Mouse (Mus musculus) kidney, embryonic 15.5 days (tissue): ENCODE measurements around the gene Leng9. TPM values are rescaled to one million over a fixed set of nuclear protein-coding genes. Genes with fewer than 3 reads are reported as not detected.

Source experiments
- ATAC-seq: fragments of 200-750 bp; cut with Nextera tagmentation; replicated peaks from 2 replicates; pipeline ENCODE4 v1.8.0; 2017; ENCODE audit warnings: moderate TSS enrichment; ENCODE audit not compliant: low FRiP score
- H3K27ac ChIP-seq: fragments of 300-500 bp; sonication (generic); 2 replicates; pipeline ENCODE4 v1.5.1; 2015; ENCODE audit warnings: mild to moderate bottlenecking, inconsistent platforms
- H3K27me3 ChIP-seq: fragments of 300-500 bp; sonication (generic); 2 replicates; pipeline ENCODE4 v1.6.1; 2015; ENCODE audit warnings: inconsistent platforms
- H3K36me3 ChIP-seq: fragments of 300-500 bp; sonication (generic); 2 replicates; pipeline ENCODE4 v1.6.1; 2015; ENCODE audit warnings: inconsistent platforms
- H3K4me1 ChIP-seq: fragments of 300-500 bp; sonication (generic); 2 replicates; pipeline ENCODE4 v1.6.1; 2015; ENCODE audit warnings: inconsistent platforms
- H3K4me2 ChIP-seq: fragments of 300-500 bp; sonication (generic); 2 replicates; pipeline ENCODE4 v1.6.1; 2015; ENCODE audit warnings: moderate library complexity, mild to moderate bottlenecking, inconsistent platforms
- H3K4me3 ChIP-seq: fragments of 300-500 bp; sonication (generic); replicated peaks from 2 replicates; pipeline ENCODE4 v1.5.1; 2015; ENCODE audit warnings: mild to moderate bottlenecking, inconsistent platforms
- H3K9ac ChIP-seq: fragments of 300-500 bp; sonication (generic); 2 replicates; pipeline ENCODE4 v1.6.1; 2015; ENCODE audit warnings: mild to moderate bottlenecking, inconsistent platforms
- H3K9me3 ChIP-seq: fragments of 300-500 bp; sonication (generic); replicated peaks from 2 replicates; pipeline ENCODE4 v1.6.1; 2016; ENCODE audit warnings: inconsistent platforms
- WGBS: fragments of 180-500 bp; shearing (Covaris S2); methylation state at CpG from one replicate; pipeline ENCODE4 v1.1.7; 2015; ENCODE audit warnings: mixed read lengths; 5-methylcytosine and 5-hydroxymethylcytosine counted together
- polyA plus RNA-seq: library from polyadenylated mRNA; unstranded; fragments of >200 nt; fragmentation: Nextera tagmentation; extraction: Ambion mirVana; gene quantifications from 2 replicates; pipeline ENCODE4 v1.2.1, GENCODE M21; 2015

Leng9 gene
- polyA plus RNA-seq, 1 experiment from 2014 or later: 3.5 TPM

DNA sequence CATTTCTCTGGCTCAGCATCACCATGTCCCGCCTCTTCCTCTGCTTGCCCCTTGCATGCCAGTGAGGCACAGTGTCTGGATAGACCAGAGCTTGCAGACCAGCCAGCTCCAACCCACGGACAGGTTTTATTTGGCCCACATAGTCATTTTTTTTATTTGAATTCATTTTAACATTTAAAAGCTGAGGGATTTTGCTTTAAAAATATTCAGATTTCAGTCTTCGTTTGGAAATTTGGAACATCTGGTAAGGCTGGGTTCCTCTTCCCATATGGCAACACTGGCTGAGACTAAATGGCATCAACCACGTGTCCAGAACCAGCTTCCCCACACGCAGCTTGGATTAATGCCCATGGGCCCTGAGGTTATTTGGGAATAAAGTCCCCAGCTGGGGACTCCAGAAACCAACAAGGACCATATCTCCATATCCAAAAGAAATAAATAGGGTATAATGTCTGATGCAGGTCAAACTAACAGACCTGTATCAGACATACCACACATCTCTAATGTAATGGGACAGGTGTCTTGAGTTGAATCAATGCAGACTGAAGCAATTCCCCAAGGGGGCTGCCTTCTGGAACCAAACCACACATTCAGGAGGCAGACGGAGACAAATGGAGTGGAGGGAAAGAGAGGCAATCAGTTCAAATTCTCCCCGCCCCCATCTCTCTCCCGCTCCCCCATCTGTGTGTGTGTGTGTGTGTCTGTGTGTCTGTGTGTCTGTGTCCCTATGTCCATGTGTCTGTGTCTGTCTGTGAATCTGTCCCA lies 32.9 kb downstream of the Leng9 start:
- H3K4me1 ChIP-seq: peaks cover 13% of the 10 kb centered on the region
- H3K36me3 ChIP-seq: no peaks in the 10 kb centered on the region
- ATAC-seq: no peak
- no peak overlapping the region for H3K9ac ChIP-seq
- no peak overlapping the region for H3K4me3 ChIP-seq
- H3K4me2 ChIP-seq: no peak overlapping the region
- no peak overlapping the region for H3K27ac ChIP-seq
- WGBS: 71% methylated on average over 8 of the region's 8 CpGs
- no peaks in the 10 kb centered on the region for H3K9me3 ChIP-seq
- peaks cover 40% of the 10 kb centered on the region for H3K27me3 ChIP-seq

GRCm38 (mm10) chr7:4111766-4112165 lies 38.4 kb downstream of the Leng9 start:
- WGBS: 58% methylated on average over 3 of the region's 3 CpGs
- ATAC-seq: no peak

GRCm38 (mm10) chr7:4103411-4103810 lies 46.8 kb downstream of the Leng9 start:
- no peaks in the 10 kb centered on the region for H3K4me1 ChIP-seq
- H3K9ac ChIP-seq: no peak overlapping the region
- 21% methylated on average over 4 of the region's 4 CpGs for WGBS
- H3K36me3 ChIP-seq: no peaks in the 10 kb centered on the region
- H3K27ac ChIP-seq: no peak overlapping the region
- no peak overlapping the region for H3K4me3 ChIP-seq
- ATAC-seq: no peak
- H3K9me3 ChIP-seq: no peaks in the 10 kb centered on the region
- no peak overlapping the region for H3K4me2 ChIP-seq
- peaks cover 2% of the 10 kb centered on the region; the same call in 1 of the 2 replicates for H3K27me3 ChIP-seq

More at GRCm38 (mm10) chr7:4111766-4112165, 38.4 kb downstream of the Leng9 start:
- Histone ChIP-seq H3K9ac (no peak overlapping the region), H3K27ac (no peak overlapping the region), H3K4me1 (no peaks in the 10 kb centered on the region), H3K4me2 (no peak overlapping the region), H3K9me3 (no peaks in the 10 kb centered on the region), H3K4me3 (no peak overlapping the region), H3K36me3 (no peaks in the 10 kb centered on the region), H3K27me3 (0 out of 2 replicates have a peak, but pooled peaks cover 3% of the 10 kb centered on the region)

GRCm38 (mm10) chr7:4101144-4101543 lies 49.0 kb downstream of the Leng9 start:
- Histone ChIP-seq H3K9me3 (no peaks in the 10 kb centered on the region), H3K4me2 (no peak overlapping the region), H3K4me1 (no peaks in the 10 kb centered on the region), H3K4me3 (no peak overlapping the region), H3K27me3 (peaks cover 2% of the 10 kb centered on the region; the same call in 1 of the 2 replicates), H3K36me3 (no peaks in the 10 kb centered on the region), H3K9ac (no peak overlapping the region), H3K27ac (no peak overlapping the region)
- no peak for ATAC-seq
- WGBS: 75% methylated on average over 5 of the region's 5 CpGs

DNA sequence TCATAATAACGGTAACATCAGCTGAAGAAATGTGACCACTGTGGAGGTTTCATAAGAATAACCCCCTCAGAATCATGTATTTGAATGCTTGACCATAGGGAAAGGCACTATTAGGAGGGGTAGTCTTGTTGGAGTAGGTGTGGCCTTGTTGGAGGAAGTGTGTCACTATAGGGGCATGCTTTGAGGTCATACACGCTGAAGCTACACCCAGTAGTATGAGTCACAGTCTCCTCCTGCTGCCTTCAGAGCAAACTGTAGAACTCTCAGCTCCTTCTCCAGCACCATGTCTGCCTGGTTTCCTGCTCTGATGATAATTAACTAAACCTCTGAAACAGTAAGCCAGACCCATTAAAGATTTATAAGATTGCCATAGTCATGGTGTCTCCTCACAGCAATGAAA lies 51.3 kb downstream of the Leng9 start:
- Histone ChIP-seq H3K27ac (no peak overlapping the region), H3K27me3 (0 out of 2 replicates have a peak, but pooled peaks cover 2% of the 10 kb centered on the region), H3K4me2 (no peak overlapping the region)

GRCm38 (mm10) chr7:4098301-4098700 lies 51.9 kb downstream of the Leng9 start:
- no peak for ATAC-seq
- 81% methylated on average over 2 of the region's 2 CpGs for WGBS
- no peak overlapping the region for H3K4me2 ChIP-seq
- H3K9me3 ChIP-seq: no peaks in the 10 kb centered on the region
- H3K36me3 ChIP-seq: no peaks in the 10 kb centered on the region
- H3K9ac ChIP-seq: no peak overlapping the region
- 0 out of 2 replicates have a peak, but pooled peaks cover 2% of the 10 kb centered on the region for H3K27me3 ChIP-seq
- H3K27ac ChIP-seq: no peak overlapping the region
- no peaks in the 10 kb centered on the region for H3K4me1 ChIP-seq
- H3K4me3 ChIP-seq: no peak overlapping the region

More for the DNA sequence above, 51.3 kb downstream of the Leng9 start:
- no peak for ATAC-seq
- Histone ChIP-seq H3K9ac (no peak overlapping the region), H3K4me3 (no peak overlapping the region), H3K4me1 (no peaks in the 10 kb centered on the region), H3K36me3 (no peaks in the 10 kb centered on the region), H3K9me3 (no peaks in the 10 kb centered on the region)
- 63% methylated on average over 2 of the region's 2 CpGs for WGBS

Other genes starting within 250 kb of the Leng9 start
- 0.08 and 0.25 TPM in 2 replicates for gene Lilra6, start 234.9 kb downstream of the Leng9 start, polyA plus RNA-seq
- 0.70 and 1.1 TPM in 2 replicates for gene Lair1, start 87.2 kb downstream of the Leng9 start, polyA plus RNA-seq
- 2.1 and 3.0 TPM in 2 replicates for gene Ttyh1, start 31.0 kb downstream of the Leng9 start, polyA plus RNA-seq
- gene Leng8, start 13.3 kb downstream of the Leng9 start, polyA plus RNA-seq: 57.4 and 69.3 TPM in 2 replicates
- 34.7 and 35.7 TPM in 2 replicates for gene Cdc42ep5, start 14.5 kb upstream of the Leng9 start, polyA plus RNA-seq
- 0.08 and 0.12 TPM in 2 replicates for gene Lilra5, start 87.4 kb upstream of the Leng9 start, polyA plus RNA-seq
- gene Ncr1, start 187.3 kb upstream of the Leng9 start, polyA plus RNA-seq: 0.14 TPM in 1 of 2 replicates, not detected in the other
- 0.35 TPM in 1 of 2 replicates, not detected in the other for gene Gp6, start 247.4 kb upstream of the Leng9 start, polyA plus RNA-seq